Mouse (Mus musculus) kidney, adult 18-20 months (tissue): ENCODE data around the gene Sgsm2.

Experiments used
- DNase-seq: peaks from one replicate; pipeline ENCODE4 v3.0.0; 2021

Gene Sgsm2

GRCm38 (mm10) chr11:74896901-74897677 lies at the start of gene Sgsm2:
Sgsm2 (minus strand) TSS chr11:74897060.
- peak; percentile 79 for DNase-seq

- no peak for DNase-seq
Observed at GRCm38 (mm10) chr11:74946348-74946747, 49.5 kb upstream of the Sgsm2 start.

- DNase-seq, result no peak
Observed at GRCm38 (mm10) chr11:74930391-74930790, 33.5 kb upstream of the Sgsm2 start.

DNA sequence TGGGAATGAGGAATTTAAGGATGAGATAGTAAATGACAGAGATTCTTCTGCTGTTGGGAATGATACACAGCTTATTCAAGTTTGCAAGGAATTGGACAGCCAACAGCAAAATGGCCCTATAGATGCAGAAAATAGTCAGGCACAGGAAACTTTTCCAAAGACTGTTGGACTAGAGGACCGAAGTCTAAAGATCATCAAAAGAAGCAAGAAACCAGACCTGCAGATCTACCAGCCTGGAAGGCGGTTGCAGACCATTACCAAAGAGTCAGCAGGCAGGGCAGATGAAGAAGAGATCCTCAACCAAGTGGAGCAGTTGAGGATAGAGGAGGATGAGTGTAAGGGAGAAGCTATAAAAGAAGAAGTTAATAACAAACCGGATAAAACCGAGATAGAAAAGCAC lies 32.3 kb upstream of the Sgsm2 start:
- no peak for DNase-seq

DNA sequence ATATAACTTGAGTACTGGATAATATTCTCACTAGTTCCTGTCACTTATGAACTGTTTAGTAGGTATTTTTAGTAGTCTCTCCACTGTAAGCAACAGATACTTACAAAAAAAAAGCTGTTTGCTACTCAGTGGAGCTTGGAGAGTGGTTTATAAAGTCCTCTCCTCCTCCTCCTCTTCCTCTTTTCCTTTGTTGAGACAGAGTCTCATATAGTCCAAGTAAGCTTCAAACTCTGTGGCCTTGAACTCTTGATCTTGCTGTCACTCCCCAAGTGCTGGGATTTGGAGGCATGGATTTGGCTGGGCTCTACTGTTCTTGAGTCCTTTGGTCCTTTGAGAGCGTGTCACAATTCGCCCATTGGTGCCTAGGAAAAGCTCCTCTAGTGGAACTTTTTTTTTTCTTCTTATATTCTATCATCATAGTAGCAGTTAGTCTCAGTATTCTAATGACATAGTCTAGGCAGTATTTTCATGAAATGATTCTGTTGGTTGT lies 30.4 kb upstream of the Sgsm2 start:
- no peak for DNase-seq

GRCm38 (mm10) chr11:74926388-74927005 lies 29.6 kb upstream of the Sgsm2 start:
- DNase-seq, result peak; percentile 70

GRCm38 (mm10) chr11:74925577-74926387 lies 28.9 kb upstream of the Sgsm2 start, which contains the start of the genes Smg6 and Srr:
Smg6 (plus strand) TSS chr11:74925823.
Srr (minus strand) TSS chr11:74925948.
- peak; percentile 93 for DNase-seq

- peak; percentile 72 for DNase-seq
Observed at GRCm38 (mm10) chr11:74924149-74924548, 27.3 kb upstream of the Sgsm2 start.

DNA sequence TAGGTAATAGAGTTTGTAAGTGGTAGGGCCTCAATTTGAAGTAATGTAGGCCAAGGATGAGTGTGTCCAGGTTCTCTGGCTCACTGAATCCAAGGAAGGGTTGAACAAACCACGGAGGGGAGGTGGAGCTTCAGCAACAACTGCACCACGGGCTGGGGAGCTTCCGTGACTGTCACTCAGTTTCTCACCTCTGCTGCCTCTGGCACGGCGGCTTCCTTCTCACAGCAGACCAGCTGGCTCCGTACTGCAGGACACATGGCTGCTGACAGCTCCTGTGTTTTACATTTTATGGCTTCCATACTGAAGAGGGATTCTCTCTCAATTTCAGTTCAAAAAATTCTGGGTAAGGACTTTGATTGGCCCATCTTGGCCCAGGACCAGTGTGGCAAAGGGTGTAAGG lies 22.4 kb upstream of the Sgsm2 start:
- no peak for DNase-seq

DNA sequence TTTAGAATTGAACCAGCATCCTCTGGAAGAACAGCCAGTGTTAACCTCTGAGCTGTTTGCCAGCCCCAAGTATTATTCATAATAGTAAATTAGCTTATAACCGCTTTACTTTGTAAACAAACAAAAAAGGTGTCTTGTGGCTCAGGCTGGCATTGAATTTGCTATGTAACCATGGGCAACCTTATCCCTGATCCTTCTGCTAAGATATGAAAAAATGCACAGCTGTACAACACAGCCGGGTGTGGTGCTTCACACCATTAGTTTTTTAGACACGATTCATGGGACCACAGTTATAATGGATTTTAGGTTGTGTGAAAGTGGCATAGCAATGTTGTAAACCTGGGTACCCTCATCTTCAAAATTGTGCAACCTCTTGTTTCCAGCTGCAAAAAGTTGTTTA lies 15.6 kb upstream of the Sgsm2 start:
- no peak for DNase-seq

DNA sequence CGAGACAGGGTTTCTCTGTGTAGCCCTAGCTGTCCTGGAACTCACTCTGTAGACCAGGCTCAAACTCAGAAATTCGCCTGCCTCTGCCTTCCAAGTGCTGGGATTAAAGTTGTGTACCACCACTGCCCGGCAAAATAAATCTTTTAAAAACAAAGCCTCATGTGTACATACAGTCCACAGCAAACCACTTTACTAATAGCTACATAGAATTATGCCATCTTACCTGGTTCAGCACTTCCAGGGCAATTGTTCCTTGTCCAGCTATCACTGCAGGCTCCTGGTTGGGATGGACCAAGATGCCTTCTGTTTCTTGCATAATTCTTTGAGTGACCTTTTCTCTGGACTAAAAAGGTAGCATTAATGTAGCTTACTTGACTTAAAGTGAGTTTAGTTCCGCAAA lies 13.1 kb upstream of the Sgsm2 start:
- DNase-seq, result no peak

GRCm38 (mm10) chr11:74908618-74909399 lies 11.9 kb upstream of the Sgsm2 start:
- DNase-seq, result peak; percentile 25

- DNase-seq, result no peak
Observed at GRCm38 (mm10) chr11:74907850-74908249, 11.0 kb upstream of the Sgsm2 start.

- DNase-seq, result no peak
Observed at GRCm38 (mm10) chr11:74902416-74902815, 5.6 kb upstream of the Sgsm2 start.

DNA sequence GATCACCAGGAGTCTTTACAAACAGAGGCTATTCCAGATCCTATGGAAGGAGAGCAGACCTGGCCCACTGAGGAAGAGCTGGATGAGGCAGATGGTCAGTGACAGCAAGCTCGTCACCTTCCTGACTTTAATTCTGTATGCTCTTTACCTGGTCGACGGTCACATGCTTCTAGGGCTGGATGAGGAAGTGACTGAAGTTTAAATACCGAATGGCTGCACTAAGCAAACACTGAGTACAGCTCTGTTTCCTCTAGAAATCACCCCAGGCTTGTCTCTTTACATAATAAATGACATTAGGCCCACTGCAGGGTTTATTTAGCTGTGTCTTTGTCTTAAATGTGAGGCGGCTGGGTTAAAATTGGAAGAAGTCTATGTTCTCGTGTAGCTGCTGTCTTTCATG lies 4.7 kb upstream of the Sgsm2 start:
- no peak for DNase-seq

DNA sequence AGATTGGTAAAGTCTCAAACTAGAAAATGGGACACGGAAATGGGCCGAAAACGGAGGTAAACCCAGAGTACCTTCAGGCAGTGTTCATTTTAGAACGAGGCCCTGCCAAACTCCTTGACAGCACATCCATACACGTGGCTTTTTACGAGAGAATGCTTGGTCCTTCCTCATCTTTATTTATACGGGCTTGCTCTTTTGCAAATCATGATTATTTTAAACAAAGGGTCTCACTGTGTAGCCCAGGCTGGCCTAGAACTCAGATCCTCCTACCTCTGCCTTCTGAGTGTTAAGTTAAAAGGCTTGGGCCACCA lies 1.6 kb upstream of the Sgsm2 start:
- no peak for DNase-seq

- DNase-seq, result peak; percentile 90
Observed at GRCm38 (mm10) chr11:74897678-74898516, 1.0 kb upstream of the Sgsm2 start, which contains the start of gene Tsr1. Tsr1 (plus strand) TSS chr11:74898071.

DNA sequence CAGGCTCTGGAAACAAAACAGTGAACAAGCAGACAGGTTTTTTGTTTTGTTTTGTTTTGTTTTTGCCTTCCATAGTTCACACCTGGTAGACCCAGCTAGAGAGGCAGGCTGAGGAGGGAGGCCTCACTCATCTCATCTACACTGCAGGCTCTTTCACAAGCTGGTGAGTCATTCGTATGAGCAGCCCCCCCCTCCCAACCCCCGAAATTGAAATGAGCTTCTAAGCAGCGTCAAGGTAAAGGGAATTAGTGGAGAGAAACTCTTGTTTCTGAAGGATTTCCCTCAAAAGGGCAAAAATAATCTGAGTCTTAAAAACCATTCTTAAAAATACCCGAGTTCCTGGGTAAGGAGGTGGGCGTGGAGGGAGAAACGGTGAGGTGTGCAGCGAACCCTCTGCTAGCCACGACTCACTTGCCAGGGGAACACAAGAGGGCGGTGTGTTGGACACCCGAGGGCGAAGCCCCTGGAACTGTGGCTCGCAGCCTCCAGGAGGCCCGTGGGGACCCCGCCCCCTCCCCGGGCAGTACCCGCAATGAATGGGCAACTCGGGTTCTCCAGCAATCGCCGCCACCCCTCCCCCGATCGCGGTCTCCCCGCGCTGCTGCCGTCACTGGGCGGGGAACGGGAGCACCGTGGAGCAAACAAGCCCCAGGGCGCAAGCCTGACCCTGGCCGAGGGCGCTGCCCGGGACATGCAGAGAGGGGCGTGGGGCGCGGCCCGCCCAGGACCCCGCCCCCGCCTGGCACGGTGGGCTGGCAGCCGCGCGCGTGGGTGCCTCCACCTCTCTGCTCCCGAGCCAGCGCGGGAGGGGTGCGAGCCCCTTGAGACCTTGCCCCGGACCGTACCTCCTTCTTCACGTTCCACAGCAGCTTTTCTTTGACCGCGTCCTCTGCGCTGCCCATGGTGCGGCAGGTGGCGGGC lies 620 bp downstream of the Sgsm2 start:
- peak; percentile 77 for DNase-seq

GRCm38 (mm10) chr11:74894619-74895018 lies 2.2 kb downstream of the Sgsm2 start:
- DNase-seq, result peak; percentile 23

DNA sequence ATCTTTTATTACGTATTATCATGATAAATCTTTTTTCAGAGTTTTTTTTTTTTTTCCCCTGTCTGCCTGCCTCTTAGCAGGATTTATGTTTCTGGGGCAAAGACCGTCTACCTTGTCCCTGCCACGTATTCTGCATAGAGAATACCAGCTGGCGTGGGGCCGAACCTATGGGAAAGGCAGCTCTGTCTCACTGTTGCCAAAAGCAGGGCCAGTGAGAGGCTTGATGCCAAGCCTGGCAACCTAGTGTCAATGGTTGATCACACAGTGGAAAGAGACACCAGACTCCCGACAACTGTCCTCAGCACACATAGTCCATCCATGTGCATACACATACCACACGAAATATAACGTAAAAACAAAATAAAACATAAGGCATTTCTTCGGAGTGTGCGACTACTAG lies 13.8 kb downstream of the Sgsm2 start:
- peak; percentile 56 for DNase-seq

DNA sequence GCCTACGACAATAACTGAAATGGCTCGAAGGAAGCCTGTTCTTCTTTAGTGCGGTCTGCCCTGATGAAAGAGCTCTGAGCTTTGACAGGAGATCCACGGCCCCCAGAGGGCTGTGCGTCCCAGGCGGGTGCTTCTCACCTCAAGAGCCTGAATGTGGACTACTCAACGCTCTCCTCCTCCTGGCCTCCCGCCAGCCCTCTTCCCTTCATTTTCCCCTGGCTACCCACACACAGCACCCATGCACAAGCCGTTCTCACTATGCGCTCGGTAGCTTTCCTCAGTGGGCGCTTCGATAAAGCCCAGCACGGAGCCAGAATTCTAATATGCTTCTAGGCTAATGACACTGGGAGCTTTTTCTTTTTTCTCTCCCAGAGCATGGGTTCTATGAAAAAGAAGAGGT lies 14.9 kb downstream of the Sgsm2 start:
- no peak for DNase-seq
